Mouse (Mus musculus) spleen, adult 2 months (tissue): Measurements from ENCODE around the gene Ust.

Source experiments
- CTCF ChIP-seq: fragments of 200-500 bp; IDR thresholded peaks from 2 replicates; pipeline ENCODE4 v1.5.1; 2011; ENCODE audit warnings: mild to moderate bottlenecking, inconsistent platforms; ENCODE audit not compliant: insufficient read depth, insufficient read length, insufficient replicate concordance; ENCODE audit errors: extremely low read depth
- POLR2A ChIP-seq: fragments of 200-500 bp; IDR thresholded peaks from 2 replicates; pipeline ENCODE4 v1.6.1; 2011; ENCODE audit warnings: low read depth, low read length, inconsistent platforms

GRCm38 (mm10) chr10:8479779-8480178 lies 38.8 kb downstream of the Ust start:
- TF ChIP-seq CTCF (no peak), POLR2A (no peak)
